Mouse (Mus musculus) central nervous system, embryonic 11.5 days (tissue): ENCODE data around the gene Zswim4. TPM values are rescaled to one million over a fixed set of nuclear protein-coding genes. Genes with fewer than 3 reads are reported as not detected.

Experiments
- polyA plus RNA-seq: library from polyadenylated mRNA; depleted of rRNA; stranded (reverse); fragments of >200 nt; gene quantifications from 2 replicates; pipeline ENCODE4 v1.2.3, GENCODE M21; 2012; rRNA removed

The Zswim4 gene
- 39.1 and 41.8 TPM in 2 replicates for polyA plus RNA-seq

GRCm38 (mm10) chr8:84236998-84237473, at the start of gene Zswim4:
Zswim4 (minus strand) TSS chr8:84237055.

DNA sequence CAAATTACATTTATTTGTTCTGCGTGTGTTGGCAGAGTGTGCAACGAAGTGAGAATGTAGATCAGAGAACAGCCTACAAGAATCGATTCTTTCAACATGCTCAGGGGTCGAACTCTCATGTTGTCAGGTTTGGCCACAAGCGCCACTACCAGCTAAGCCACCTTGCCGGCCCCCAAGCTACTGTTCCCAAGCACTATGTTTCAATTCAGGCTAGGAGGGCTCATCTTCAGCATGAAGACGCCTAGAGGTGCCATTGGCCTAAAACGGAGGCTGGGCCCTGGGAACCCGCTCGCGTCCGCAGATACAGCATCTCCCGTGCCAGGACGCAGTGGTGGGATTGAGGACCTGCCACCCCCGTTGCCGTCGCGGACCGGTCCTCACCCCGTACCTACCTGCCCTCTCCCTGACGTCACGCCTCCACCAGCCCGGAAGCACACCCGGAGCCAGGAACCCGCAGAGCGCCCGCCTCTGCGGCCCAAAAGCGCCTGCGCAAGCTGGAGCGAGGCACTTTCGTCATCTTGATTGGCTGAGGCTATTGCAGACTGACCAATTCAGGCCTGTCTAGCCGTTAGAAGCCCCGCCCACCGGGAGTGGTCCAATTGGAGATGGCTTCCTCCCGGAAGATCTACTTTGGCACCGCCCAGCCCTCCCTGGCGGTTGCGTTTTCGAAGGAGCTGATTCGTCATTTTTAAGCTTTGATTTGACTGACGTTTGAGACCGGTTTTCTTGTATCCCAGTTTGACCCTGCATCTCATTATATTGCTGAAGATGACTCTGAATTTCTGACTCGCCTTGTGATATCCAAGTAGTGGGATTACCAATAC, 33.3 kb upstream of the Zswim4 start, which contains the start of gene Ccdc130:
Gene Ccdc130 (minus strand): TSS at position 431 of the 824 bp plus-strand sequence.

DNA sequence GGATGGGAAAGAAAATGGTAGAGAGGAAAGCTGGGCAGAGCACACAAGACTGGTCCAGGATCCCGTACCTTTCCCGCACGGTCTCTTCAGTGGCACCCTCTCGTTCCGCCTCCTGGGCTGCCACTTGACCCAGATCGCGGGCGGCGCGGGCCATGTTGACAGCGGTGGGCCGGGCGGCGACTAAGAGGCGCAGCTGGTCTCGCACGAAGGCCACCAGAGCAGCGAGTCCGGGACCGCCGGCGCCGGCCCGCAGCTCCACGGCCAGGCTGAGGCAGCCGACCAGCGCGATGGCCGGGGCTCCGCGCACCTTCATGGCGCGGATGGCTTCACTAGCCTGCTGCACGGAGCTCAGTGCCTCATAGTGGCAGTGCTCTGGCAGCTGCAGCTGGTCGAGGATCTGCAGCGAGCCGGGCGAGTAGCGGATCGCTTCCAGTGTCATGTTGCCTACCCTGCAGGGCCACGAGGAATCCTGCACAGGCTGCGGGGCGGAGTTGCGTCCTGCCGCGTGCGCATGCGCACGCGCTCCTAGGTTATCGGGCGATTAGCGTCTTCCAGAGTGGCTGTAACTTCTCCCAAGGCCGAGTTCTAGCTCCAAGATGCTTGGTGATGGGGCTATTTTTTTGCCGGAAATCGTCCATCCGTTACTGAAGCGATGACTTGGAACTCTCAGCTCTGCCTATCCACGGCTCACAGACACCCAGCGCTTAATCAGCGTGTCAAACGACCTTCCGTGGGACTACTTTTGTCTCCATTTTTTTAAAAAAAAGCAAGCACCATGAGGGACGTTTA, 20.2 kb upstream of the Zswim4 start, which contains the start of gene Mri1:
Gene Mri1 (minus strand): TSS at position 505 of the 789 bp plus-strand sequence.

DNA sequence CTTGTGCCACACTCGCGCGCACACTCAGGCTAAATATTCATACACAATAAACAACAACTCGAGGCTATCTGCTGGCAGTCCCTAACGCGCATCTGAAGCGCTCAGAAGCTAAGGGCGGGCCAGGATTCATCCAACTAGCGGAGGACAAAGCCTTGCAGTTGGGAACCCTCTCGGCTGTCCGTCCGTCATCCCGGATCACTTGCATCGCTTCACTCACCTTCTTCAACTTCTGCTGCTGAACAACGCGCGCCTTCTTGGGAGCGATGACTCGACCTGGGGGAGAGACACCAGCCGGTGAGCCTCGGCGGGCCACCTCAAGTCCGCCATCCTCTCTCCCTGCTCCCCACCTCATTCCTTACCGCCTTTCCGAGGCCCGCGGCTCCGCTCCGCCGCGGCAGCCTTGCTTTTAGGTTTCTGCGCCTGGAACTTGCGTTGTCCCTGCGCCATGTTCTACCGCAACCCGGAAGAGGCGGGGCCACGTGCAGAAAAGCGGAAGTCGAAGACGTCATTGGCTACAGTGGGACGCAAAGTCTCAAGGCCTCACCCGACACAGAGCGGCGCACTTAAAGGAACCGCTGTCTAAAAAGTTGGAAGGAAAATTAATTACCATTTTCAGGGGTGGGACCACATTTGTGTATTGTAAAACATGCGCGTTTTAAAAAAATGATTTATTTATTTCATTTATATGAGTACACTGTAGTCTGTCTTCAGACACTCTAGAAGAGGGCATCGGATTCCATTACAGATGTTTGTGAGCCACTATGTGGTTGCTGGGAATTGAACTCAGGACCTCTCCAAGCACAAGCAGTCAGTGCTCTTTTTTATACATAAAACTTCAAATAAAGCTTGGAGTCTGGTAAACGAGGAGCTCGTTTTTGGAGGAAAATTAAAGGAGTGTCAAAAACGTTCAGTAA, 12.7 kb upstream of the Zswim4 start, which contains the start of gene D8Ertd738e:
Gene D8Ertd738e (minus strand): TSS at position 463 of the 914 bp plus-strand sequence.

DNA sequence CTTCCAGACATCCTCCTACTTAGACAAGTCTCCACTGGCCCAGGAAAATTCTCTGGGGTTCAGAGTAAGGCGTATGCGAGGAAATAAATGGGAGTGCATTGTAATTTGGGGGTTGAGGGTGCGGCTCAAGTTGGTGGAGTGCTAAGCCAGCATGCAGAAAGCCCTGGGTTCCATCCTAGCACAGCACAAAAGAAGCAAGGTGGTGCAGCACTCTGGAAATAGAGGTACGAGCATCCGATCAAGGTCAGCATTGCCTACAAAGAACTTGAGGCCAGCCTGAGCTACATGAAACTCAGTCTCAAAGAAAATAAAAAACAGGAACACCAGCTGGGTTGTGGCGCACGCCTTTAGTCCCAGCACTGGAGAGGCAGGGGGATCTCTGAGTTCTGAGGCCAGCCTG, 51.7 kb downstream of the Zswim4 start, which contains the start of gene Nanos3:
Gene Nanos3 (minus strand): TSS at position 101 of the 400 bp plus-strand sequence.

Other genes starting within 250 kb of the Zswim4 start
- gene Samd1, start 239.4 kb downstream of the Zswim4 start, polyA plus RNA-seq: 74.9 and 84.6 TPM in 2 replicates
- 0.81 and 1.1 TPM in 2 replicates for gene 1700067K01Rik, start 235.6 kb downstream of the Zswim4 start, polyA plus RNA-seq
- gene 2210011C24Rik, start 224.9 kb downstream of the Zswim4 start, polyA plus RNA-seq: 0.10 and 0.12 TPM in 2 replicates
- gene Palm3, start 215.6 kb downstream of the Zswim4 start, polyA plus RNA-seq: 6.2 and 10.8 TPM in 2 replicates
- 0.37 and 0.45 TPM in 2 replicates for gene Il27ra, start 194.5 kb downstream of the Zswim4 start, polyA plus RNA-seq
- not detected in 2 replicates for gene Rln3, start 192.1 kb downstream of the Zswim4 start, polyA plus RNA-seq
- gene Gm10643, start 171.9 kb downstream of the Zswim4 start, polyA plus RNA-seq: 2.5 and 2.7 TPM in 2 replicates
- gene Rfx1, start 170.2 kb downstream of the Zswim4 start, polyA plus RNA-seq: 20.2 and 26.5 TPM in 2 replicates
- gene Dcaf15, start 132.3 kb downstream of the Zswim4 start, polyA plus RNA-seq: 65.4 and 90.4 TPM in 2 replicates
- 0.07 and 0.32 TPM in 2 replicates for gene Podnl1, start 111.1 kb downstream of the Zswim4 start, polyA plus RNA-seq
- 16.2 and 18.8 TPM in 2 replicates for gene Cc2d1a, start 89.1 kb downstream of the Zswim4 start, polyA plus RNA-seq
- gene 4930432K21Rik, start 89.0 kb downstream of the Zswim4 start, polyA plus RNA-seq: 1.4 and 1.6 TPM in 2 replicates
- gene Nanos3, start 51.8 kb downstream of the Zswim4 start, polyA plus RNA-seq: 4.6 and 7.7 TPM in 2 replicates
- 241 and 402 TPM in 2 replicates for gene D8Ertd738e, start 12.7 kb upstream of the Zswim4 start, polyA plus RNA-seq
- 38.0 and 61.4 TPM in 2 replicates for gene Mri1, start 20.3 kb upstream of the Zswim4 start, polyA plus RNA-seq
- gene Ccdc130, start 33.3 kb upstream of the Zswim4 start, polyA plus RNA-seq: 27.5 and 38.7 TPM in 2 replicates
- 18.3 and 22.7 TPM in 2 replicates for gene Cacna1a, start 151.4 kb upstream of the Zswim4 start, polyA plus RNA-seq